Mouse (Mus musculus): ENCODE data around the gene Sltm.

- TF ChIP-seq POLR2A (IDR thresholded peaks at IDR 0.05; ENCODE audit: extremely low read depth, insufficient read depth, low read length): peak; percentile 60; the same call in 1 of the 2 replicates
- no peak for TF ChIP-seq CTCF (IDR thresholded peaks at IDR 0.05; ENCODE audit: low read depth, low read length)
Measured at GRCm38 (mm10) chr9:70503626-70504041, 38.9 kb upstream of the Sltm start, which contains the start of gene Rnf111.
